Mouse (Mus musculus): ENCODE measurements at regions not wholly inside any gene's neighbourhood (a gene's known extent, or its start where the extent isn't known, plus 50 kb on each side); places are given as distances from the start of the nearest gene placed in this dataset.

DNA sequence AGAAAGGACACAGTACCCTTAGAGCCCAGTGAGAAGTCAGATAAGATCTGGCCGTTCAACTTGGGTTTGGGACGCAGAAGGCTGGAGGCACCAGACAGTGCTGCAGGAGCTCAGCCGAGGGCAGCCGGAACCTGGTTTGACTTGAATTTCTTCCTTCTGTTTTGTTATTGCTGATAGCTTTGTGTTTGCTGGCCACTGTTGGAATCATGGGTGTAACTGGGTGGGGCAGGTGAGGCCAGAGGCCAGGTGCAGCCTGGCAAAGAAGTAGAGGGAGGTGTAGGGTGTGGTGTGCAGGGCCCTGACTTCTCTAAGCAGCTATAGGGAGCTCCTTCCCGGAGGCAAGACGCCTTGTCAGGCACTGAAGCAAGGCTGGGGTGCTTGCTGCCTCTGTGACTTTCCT, 275.5 kb downstream of the Tbc1d1 start:
- Histone ChIP-seq H3K4me3 (no peak overlapping the region), H3K27ac (no peak overlapping the region), H3K36me3 (no peaks in the 10 kb centered on the region), H3K27me3 (no peaks in the 10 kb centered on the region), H3K4me1 (replicated peaks) (no peaks in the 10 kb centered on the region), H3K9me3 (replicated peaks) (no peaks in the 10 kb centered on the region), H3K4me2 (no peak overlapping the region), H3K9ac (no peak overlapping the region)
- WGBS = 73% methylated on average over 6 of the region's 6 CpGs
- no peak for ATAC-seq (replicated peaks; ENCODE audit: insufficient number of reproducible peaks, insufficient read depth, low FRiP score, low read depth)

DNA sequence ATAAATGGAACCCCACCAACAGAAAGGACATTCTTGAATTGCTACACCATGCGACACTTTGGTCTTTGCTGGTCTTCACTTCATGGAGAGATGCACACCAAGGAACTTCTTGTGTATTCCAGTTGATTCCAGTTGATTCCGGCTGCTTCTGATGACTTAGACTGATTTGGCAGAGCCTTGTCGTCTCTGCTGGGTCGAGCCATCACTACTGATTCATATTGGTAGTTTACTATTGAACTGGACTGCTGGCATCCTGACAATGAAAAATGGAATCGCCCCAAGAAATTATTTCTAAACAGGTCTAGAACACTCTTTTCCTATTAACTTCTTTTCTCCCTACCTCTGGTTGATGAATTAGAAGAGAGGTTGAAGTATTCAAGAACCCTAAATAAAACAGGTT, 277.7 kb downstream of the Tbc1d1 start:
- H3K4me3 ChIP-seq = no peak overlapping the region
- WGBS = 86% methylated on average over 5 of the region's 5 CpGs
- no peak overlapping the region for H3K4me2 ChIP-seq
- no peaks in the 10 kb centered on the region for H3K27me3 ChIP-seq
- no peaks in the 10 kb centered on the region for H3K36me3 ChIP-seq
- H3K9me3 ChIP-seq (replicated peaks) = no peaks in the 10 kb centered on the region
- H3K9ac ChIP-seq = no peak overlapping the region
- ATAC-seq (replicated peaks; ENCODE audit: insufficient number of reproducible peaks, insufficient read depth, low FRiP score, low read depth) = no peak
- no peaks in the 10 kb centered on the region for H3K4me1 ChIP-seq (replicated peaks)
- H3K27ac ChIP-seq = no peak overlapping the region

DNA sequence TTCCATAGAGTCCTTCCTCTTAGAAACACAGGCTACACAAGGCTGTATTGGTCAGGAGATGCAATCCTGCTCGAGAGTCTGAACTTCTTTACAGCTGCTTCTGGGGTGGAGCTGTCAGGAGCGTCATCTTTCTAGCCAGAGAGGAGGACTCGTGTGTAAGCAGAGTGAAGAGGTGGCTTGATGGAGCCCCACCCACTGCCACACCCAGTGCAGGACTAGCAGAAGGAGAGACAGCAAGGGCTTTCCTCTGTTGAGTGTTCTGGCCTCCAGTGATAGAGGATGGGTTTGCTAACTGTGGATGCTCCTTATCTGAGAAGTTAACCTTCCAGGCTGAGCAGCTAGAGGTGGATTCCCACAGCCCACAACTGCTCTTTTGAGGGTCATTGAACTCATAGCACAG, 279.4 kb downstream of the Tbc1d1 start:
- 35% methylated on average over 3 of the region's 3 CpGs for WGBS
- Histone ChIP-seq H3K4me2 (no peak overlapping the region), H3K27ac (no peak overlapping the region), H3K36me3 (no peaks in the 10 kb centered on the region), H3K9ac (no peak overlapping the region), H3K27me3 (no peaks in the 10 kb centered on the region), H3K4me3 (no peak overlapping the region), H3K9me3 (replicated peaks) (no peaks in the 10 kb centered on the region), H3K4me1 (replicated peaks) (no peaks in the 10 kb centered on the region)
- no peak for ATAC-seq (replicated peaks; ENCODE audit: insufficient number of reproducible peaks, insufficient read depth, low FRiP score, low read depth)

DNA sequence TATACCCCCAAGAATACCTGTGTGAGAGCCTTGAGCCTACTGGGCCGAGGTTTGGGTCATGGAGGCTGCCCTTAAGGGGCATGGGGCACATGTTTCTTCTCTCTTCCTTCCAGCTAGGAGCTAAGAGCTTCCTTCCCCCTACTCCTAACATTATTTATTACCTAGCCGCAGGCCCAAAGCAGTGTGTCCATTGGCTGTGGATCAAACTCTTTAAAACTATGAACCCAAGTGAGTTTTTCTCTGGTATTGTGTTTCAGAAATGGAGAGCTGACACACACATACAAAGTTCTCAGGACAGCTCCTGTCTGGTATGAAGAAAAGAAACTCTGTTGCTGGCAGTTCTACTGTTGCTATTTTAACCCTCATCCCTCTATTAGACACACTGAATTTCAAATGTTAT, 279.9 kb downstream of the Tbc1d1 start:
- ATAC-seq (replicated peaks; ENCODE audit: insufficient number of reproducible peaks, insufficient read depth, low FRiP score, low read depth) = no peak
- 74% methylated on average over 2 of the region's 2 CpGs for WGBS
- H3K4me1 ChIP-seq (replicated peaks) = no peaks in the 10 kb centered on the region
- no peak overlapping the region for H3K9ac ChIP-seq
- no peaks in the 10 kb centered on the region for H3K9me3 ChIP-seq (replicated peaks)
- H3K27ac ChIP-seq = no peak overlapping the region
- no peak overlapping the region for H3K4me3 ChIP-seq
- no peaks in the 10 kb centered on the region for H3K36me3 ChIP-seq
- H3K27me3 ChIP-seq = no peaks in the 10 kb centered on the region
- H3K4me2 ChIP-seq = no peak overlapping the region

DNA sequence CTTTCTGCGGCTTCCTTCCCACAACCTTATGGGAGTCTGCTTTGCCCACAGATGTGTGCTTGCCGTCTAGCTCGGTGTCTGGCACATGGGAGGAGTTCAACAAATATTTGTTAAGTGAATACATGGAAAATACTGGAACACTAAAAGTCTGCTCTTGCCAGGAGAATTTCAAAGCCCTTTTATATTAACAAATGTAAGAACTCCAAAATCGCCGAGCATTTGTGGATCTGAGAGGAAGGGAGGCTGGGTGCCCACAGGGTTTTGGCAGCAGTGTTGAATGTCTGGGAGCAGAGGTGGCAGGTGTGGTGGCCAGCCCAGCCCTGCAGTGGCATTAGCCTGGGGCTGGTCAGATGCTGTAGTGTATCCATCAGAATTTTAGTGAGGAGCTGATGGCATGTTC, 281.6 kb downstream of the Tbc1d1 start:
- Histone ChIP-seq H3K36me3 (no peaks in the 10 kb centered on the region), H3K4me1 (replicated peaks) (no peaks in the 10 kb centered on the region), H3K27me3 (no peaks in the 10 kb centered on the region), H3K4me3 (no peak overlapping the region), H3K27ac (no peak overlapping the region), H3K9ac (no peak overlapping the region), H3K9me3 (replicated peaks) (no peaks in the 10 kb centered on the region), H3K4me2 (no peak overlapping the region)
- WGBS = 65% methylated on average over 5 of the region's 5 CpGs
- no peak for ATAC-seq (replicated peaks; ENCODE audit: insufficient number of reproducible peaks, insufficient read depth, low FRiP score, low read depth)

DNA sequence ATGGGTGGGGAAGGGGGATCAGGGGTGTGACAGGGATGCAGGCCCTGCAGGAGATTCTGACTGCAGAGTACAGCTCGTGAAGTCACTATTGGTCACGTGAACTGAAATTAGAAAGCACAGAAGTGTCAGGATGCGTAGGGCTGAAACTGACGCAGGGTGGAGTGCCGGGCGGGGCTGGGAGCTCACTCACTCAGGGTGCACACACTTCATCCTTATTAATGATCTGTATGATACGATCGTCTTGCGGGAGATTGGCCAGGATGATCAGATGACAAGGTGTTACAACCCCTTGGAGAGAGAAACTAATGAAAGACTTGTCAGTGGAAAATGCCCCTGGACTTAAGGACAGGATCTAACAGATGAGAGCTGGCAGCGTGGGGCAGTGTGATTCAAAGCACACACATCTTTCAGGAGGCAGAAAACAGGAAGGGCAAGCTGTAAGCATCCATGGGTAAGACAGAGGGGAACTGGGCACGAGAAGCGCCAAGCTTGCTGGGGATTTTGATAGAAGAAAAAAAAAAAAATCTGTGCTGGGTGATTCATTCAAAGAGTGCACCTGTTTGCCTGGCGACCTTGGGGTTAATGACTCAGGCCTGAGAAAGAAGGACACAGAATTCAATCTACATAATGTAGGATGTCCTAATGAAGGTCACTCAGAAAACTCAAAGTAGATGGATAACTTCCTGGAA, 282.5 kb downstream of the Tbc1d1 start:
- Histone ChIP-seq H3K9me3 (replicated peaks) (no peaks in the 10 kb centered on the region), H3K9ac (no peak overlapping the region), H3K4me2 (no peak overlapping the region), H3K27me3 (no peaks in the 10 kb centered on the region), H3K4me3 (no peak overlapping the region), H3K27ac (no peak overlapping the region), H3K4me1 (replicated peaks) (no peaks in the 10 kb centered on the region), H3K36me3 (no peaks in the 10 kb centered on the region)
- 73% methylated on average over 13 of the region's 13 CpGs for WGBS
- no peak for ATAC-seq (replicated peaks; ENCODE audit: insufficient number of reproducible peaks, insufficient read depth, low FRiP score, low read depth)

DNA sequence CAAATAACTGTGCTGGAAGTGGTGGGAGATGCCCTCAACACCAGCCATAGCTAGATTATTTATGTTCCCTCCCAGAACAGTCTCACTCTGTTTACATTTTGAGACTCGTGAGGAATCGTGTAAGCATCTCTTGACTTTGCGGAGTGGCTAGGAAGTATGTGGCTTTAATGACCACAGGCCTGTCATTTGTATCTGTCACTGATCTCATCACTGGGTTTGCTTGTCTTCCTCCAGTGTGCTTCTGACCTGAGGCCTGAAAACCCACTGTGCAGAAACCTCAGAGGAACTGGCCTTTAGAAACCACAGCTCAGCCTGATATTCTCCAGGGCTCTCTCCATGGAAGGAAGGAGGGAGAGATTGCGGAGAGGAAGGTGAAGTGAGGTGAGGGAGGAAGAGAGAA, 291.7 kb downstream of the Tbc1d1 start:
- no peaks in the 10 kb centered on the region for H3K27me3 ChIP-seq
- no peak overlapping the region for H3K4me3 ChIP-seq
- H3K4me1 ChIP-seq (replicated peaks) = no peaks in the 10 kb centered on the region
- WGBS = 47% methylated on average over 4 of the region's 4 CpGs
- H3K4me2 ChIP-seq = no peak overlapping the region
- no peak overlapping the region for H3K9ac ChIP-seq
- no peak for ATAC-seq (replicated peaks; ENCODE audit: insufficient number of reproducible peaks, insufficient read depth, low FRiP score, low read depth)
- no peaks in the 10 kb centered on the region for H3K36me3 ChIP-seq
- H3K27ac ChIP-seq = no peak overlapping the region
- no peaks in the 10 kb centered on the region for H3K9me3 ChIP-seq (replicated peaks)

DNA sequence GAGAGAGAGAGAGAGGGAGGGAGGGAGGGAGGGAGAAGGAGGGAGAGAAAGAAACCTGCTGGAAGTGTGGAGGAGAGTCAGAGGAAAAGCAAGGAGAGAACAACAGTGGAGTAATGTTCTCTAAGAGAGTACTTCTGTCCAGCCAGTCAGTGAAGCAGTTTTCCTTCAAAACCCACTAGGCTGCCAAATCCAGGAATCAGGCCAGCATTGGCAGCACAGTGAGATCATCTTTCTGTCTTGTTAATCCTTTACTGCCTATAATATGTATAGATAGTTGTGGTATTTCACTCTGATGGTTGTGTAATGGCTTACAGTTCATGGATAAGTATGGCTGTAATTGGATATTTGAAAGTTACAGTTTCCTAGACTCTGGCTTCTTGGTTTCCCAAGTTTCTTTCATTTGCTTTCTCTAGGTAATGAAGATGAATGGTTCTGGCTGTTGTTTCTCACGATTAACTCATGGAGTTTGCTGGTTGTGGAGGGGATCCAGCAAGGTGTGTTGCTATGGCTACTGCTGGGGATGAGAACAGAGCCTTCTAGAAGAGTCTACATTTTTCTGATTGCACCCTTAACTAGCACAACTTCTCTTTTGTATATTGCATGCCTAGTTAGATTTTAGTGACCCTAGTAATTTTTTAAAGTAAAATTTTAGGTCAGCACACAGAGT, 296.7 kb downstream of the Tbc1d1 start:
- 36% methylated on average over 1 of the region's 1 CpGs for WGBS
- no peak overlapping the region for H3K4me2 ChIP-seq
- no peaks in the 10 kb centered on the region for H3K4me1 ChIP-seq (replicated peaks)
- H3K9me3 ChIP-seq (replicated peaks) = no peaks in the 10 kb centered on the region
- ATAC-seq (replicated peaks; ENCODE audit: insufficient number of reproducible peaks, insufficient read depth, low FRiP score, low read depth) = no peak
- H3K27ac ChIP-seq = no peak overlapping the region
- no peaks in the 10 kb centered on the region for H3K36me3 ChIP-seq
- no peaks in the 10 kb centered on the region for H3K27me3 ChIP-seq
- no peak overlapping the region for H3K9ac ChIP-seq
- no peak overlapping the region for H3K4me3 ChIP-seq

DNA sequence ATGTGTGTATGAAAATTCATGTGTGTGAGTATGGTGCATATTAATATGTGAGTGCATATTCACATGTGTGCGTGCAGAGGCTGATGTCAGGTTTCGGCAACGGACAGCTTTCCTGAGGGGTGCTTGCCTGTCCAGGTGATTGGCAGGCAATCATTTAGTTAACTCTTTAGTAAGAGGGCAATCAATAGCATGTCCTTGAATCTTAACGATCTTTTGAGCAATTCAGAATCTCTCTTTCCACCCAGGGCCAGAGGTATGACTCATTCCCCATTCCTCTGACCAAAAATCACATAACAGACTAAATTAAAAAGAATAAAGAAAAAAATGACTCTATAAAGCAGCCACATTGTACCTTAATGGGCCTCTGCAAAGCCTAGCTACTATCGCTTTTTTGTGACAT, 303.7 kb downstream of the Tbc1d1 start:
- Histone ChIP-seq H3K36me3 (no peaks in the 10 kb centered on the region), H3K27me3 (no peaks in the 10 kb centered on the region), H3K4me2 (no peak overlapping the region), H3K4me3 (no peak overlapping the region), H3K27ac (no peak overlapping the region), H3K9ac (no peak overlapping the region), H3K4me1 (replicated peaks) (no peaks in the 10 kb centered on the region), H3K9me3 (replicated peaks) (no peaks in the 10 kb centered on the region)
- 83% methylated on average over 5 of the region's 5 CpGs for WGBS
- no peak for ATAC-seq (replicated peaks; ENCODE audit: insufficient number of reproducible peaks, insufficient read depth, low FRiP score, low read depth)

DNA sequence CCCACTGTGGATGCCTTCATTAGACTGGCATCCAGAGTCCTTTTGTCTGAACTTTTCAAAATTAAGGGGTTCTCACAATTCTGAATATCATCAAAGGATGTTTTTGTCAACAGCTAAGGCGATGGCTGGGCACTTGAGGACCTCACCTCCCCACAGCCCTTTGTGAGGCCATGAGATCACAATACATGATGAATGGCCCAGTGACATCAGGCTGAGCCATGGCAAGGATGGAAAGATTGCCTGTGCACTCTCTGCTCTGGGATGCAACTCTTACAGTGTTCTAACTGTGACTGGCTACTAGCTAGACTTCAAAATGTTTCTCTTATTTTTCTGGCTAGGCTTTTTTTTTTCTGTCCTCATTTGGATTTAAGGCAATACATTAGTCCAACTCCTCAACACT, 304.8 kb downstream of the Tbc1d1 start:
- no peak for ATAC-seq (replicated peaks; ENCODE audit: insufficient number of reproducible peaks, insufficient read depth, low FRiP score, low read depth)
- H3K27ac ChIP-seq = no peak overlapping the region
- H3K4me1 ChIP-seq (replicated peaks) = no peaks in the 10 kb centered on the region
- no peak overlapping the region for H3K4me2 ChIP-seq
- no peaks in the 10 kb centered on the region for H3K9me3 ChIP-seq (replicated peaks)
- H3K4me3 ChIP-seq = no peak overlapping the region
- H3K36me3 ChIP-seq = no peaks in the 10 kb centered on the region
- 86% methylated on average over 1 of the region's 1 CpGs for WGBS
- H3K27me3 ChIP-seq = no peaks in the 10 kb centered on the region
- no peak overlapping the region for H3K9ac ChIP-seq

DNA sequence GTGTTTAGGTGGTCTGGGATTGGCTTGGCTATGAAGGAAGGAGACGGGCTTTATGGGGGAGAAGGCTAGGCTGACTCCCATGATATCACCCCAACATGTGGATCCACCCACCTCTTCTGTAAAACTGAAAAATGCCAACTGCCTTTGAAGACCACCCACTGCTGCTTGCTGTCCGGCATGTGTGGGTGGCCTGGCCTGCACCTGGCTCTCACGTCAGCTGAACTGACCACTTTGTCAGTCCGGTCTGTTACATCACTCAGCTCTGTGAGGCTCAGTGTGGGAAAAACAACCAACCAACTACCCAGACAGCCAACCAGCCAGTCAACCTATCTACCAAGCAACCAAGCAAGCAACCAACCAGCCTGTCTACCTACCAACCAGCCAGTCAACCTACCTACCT, 305.5 kb downstream of the Tbc1d1 start:
- H3K9ac ChIP-seq = no peak overlapping the region
- no peaks in the 10 kb centered on the region for H3K9me3 ChIP-seq (replicated peaks)
- no peak overlapping the region for H3K4me3 ChIP-seq
- H3K27ac ChIP-seq = no peak overlapping the region
- no peak for ATAC-seq (replicated peaks; ENCODE audit: insufficient number of reproducible peaks, insufficient read depth, low FRiP score, low read depth)
- WGBS = 85% methylated on average over 4 of the region's 4 CpGs
- no peaks in the 10 kb centered on the region for H3K36me3 ChIP-seq
- H3K4me2 ChIP-seq = no peak overlapping the region
- H3K27me3 ChIP-seq = no peaks in the 10 kb centered on the region
- no peaks in the 10 kb centered on the region for H3K4me1 ChIP-seq (replicated peaks)

DNA sequence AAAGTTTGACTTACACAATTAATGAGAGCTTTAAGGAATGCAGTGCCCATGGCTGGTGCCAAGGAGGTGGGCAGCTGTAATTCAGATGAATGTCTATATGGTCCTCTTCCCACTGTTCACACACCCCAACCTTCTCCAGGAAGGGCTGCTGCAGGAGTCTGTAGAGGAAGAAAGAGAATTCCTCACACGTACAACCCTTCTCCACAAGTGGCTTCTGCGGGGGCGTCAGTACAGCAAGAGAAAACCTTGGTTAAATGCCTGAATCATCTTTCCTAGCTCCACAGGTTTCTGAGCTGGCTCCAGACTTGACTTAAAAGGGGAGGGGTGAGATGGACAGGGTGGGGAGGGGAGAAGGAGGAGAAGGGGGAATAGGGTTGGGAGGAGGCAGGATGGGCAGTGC, 306.3 kb downstream of the Tbc1d1 start:
- no peaks in the 10 kb centered on the region for H3K36me3 ChIP-seq
- ATAC-seq (replicated peaks; ENCODE audit: insufficient number of reproducible peaks, insufficient read depth, low FRiP score, low read depth) = no peak
- H3K9ac ChIP-seq = no peak overlapping the region
- no peaks in the 10 kb centered on the region for H3K4me1 ChIP-seq (replicated peaks)
- no peak overlapping the region for H3K27ac ChIP-seq
- H3K4me2 ChIP-seq = no peak overlapping the region
- 67% methylated on average over 3 of the region's 3 CpGs for WGBS
- H3K4me3 ChIP-seq = no peak overlapping the region
- H3K9me3 ChIP-seq (replicated peaks) = no peaks in the 10 kb centered on the region
- H3K27me3 ChIP-seq = no peaks in the 10 kb centered on the region
